Mouse (Mus musculus): ENCODE data around the gene Cldn12. TPM values are rescaled to one million over a fixed set of nuclear protein-coding genes. Genes with fewer than 3 reads are reported as not detected.

Gene Cldn12
- polyA plus RNA-seq (2014; fragmentation: Illumina TruSeq; extraction: RNeasy Lipid Tissue Mini Kit (QIAGEN cat#74804); ENCODE audit: low read depth, low replicate concordance), result 21.3 TPM

GRCm38 (mm10) chr5:5514196-5515076 lies at the start of gene Cldn12:
TSS of gene Cldn12 (minus strand) at chr5:5514958.

GRCm38 (mm10) chr5:5559079-5559740 lies 44.5 kb upstream of the Cldn12 start, which contains the start of gene Gtpbp10:
TSS of gene Gtpbp10 (minus strand) at chr5:5559538.

GRCm38 (mm10) chr5:5479043-5479442 lies 35.7 kb downstream of the Cldn12 start, which contains the start of gene 1700015F17Rik:
TSS of gene 1700015F17Rik (minus strand) at chr5:5479143.

Other genes starting within 250 kb of the Cldn12 start
- gene Cdk14, start 94.6 kb downstream of the Cldn12 start, polyA plus RNA-seq (2014; fragmentation: Illumina TruSeq; extraction: RNeasy Lipid Tissue Mini Kit (QIAGEN cat#74804); ENCODE audit: low read depth, low replicate concordance), result 4.1 TPM
- gene 1700015F17Rik, start 35.8 kb downstream of the Cldn12 start, polyA plus RNA-seq (2014; fragmentation: Illumina TruSeq; extraction: RNeasy Lipid Tissue Mini Kit (QIAGEN cat#74804); ENCODE audit: low read depth, low replicate concordance), result not detected
- 17.2 TPM for gene Gtpbp10, start 44.6 kb upstream of the Cldn12 start, polyA plus RNA-seq (2014; fragmentation: Illumina TruSeq; extraction: RNeasy Lipid Tissue Mini Kit (QIAGEN cat#74804); ENCODE audit: low read depth, low replicate concordance)
- gene Gm8773, start 58.8 kb upstream of the Cldn12 start, polyA plus RNA-seq (2014; fragmentation: Illumina TruSeq; extraction: RNeasy Lipid Tissue Mini Kit (QIAGEN cat#74804); ENCODE audit: low read depth, low replicate concordance), result not detected
- 1.1 TPM for gene Cfap69, start 149.3 kb upstream of the Cldn12 start, polyA plus RNA-seq (2014; fragmentation: Illumina TruSeq; extraction: RNeasy Lipid Tissue Mini Kit (QIAGEN cat#74804); ENCODE audit: low read depth, low replicate concordance)
- gene Steap2, start 179.6 kb upstream of the Cldn12 start, polyA plus RNA-seq (2014; fragmentation: Illumina TruSeq; extraction: RNeasy Lipid Tissue Mini Kit (QIAGEN cat#74804); ENCODE audit: low read depth, low replicate concordance), result 0.71 TPM
- gene Steap1, start 234.4 kb upstream of the Cldn12 start, polyA plus RNA-seq (2014; fragmentation: Illumina TruSeq; extraction: RNeasy Lipid Tissue Mini Kit (QIAGEN cat#74804); ENCODE audit: low read depth, low replicate concordance), result not detected